Mouse (Mus musculus) ovary, postnatal 36 days (tissue): ENCODE measurements around the gene Timm8a2.

ENCODE experiments used
- DNase-seq: peaks from one replicate; pipeline ENCODE4 v3.0.0; 2022; ENCODE audit warnings: low spot score, mixed read lengths

The Timm8a2 gene

GRCm38 (mm10) chr14:122034451-122034850, at the start of gene Timm8a2:
Gene Timm8a2, plus strand, starts transcription at chr14:122034674.
- no peak for DNase-seq

DNA sequence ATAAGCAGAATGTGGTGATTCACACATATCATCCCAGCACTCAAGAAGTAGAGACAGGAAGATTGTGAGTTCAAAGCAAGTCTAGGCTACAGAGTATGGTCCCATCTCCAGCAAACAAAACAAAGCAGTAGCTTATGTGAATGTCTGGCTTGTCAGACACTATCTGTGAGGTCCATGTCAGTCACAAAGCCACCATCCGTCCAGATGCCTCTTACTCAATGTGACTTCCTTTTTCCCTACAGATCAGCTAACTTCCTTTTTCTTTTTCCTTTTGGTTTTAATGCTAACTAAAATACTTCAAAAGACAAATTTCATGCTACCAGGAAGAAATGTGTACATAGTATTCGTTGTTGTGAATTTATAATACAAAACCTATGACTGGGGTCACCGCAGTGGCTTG, 49.0 kb upstream of the Timm8a2 start:
- DNase-seq = no peak

- DNase-seq = no peak
Measured at GRCm38 (mm10) chr14:121986028-121986427, 48.4 kb upstream of the Timm8a2 start.

DNA sequence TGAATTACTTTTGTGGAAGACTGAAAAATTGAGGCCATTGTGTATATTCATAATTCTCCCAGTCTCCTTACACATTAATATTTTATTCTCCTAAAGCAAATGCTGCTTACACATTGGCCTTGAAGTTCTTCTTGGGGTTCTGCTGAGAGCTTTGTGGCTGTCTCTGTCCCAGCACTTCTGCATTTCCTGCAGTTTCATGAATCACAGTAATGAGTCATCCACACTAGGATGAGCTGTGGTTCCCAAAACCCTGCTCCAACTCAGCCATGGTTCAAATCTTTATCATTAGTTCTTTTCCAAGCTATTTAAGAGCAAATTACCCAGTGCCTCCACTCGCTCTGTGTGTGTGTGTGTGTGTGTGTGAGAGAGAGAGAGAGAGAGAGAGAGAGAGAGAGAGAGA, 47.2 kb upstream of the Timm8a2 start:
- DNase-seq = no peak

DNA sequence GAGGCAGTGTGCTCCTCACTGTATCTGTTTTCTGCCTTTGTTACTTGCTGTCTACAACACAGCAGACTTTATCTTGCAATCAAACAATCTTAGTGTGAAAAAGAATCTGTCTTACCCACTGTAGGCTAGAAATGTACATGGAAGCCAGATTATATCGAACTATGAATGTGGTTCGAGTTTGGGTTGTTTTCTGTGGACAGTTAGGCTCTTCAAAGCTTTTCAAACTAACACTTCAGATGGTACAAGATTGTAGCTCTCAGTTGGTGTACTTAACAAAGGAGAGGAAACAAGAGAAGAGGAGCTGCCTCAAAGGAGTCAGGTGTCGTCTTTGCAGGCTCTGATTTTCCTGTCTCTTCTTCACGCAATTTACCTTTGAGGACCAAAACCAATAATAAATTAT, 46.8 kb upstream of the Timm8a2 start:
- DNase-seq = no peak

- no peak for DNase-seq
Measured at GRCm38 (mm10) chr14:121989331-121989730, 45.1 kb upstream of the Timm8a2 start.

DNA sequence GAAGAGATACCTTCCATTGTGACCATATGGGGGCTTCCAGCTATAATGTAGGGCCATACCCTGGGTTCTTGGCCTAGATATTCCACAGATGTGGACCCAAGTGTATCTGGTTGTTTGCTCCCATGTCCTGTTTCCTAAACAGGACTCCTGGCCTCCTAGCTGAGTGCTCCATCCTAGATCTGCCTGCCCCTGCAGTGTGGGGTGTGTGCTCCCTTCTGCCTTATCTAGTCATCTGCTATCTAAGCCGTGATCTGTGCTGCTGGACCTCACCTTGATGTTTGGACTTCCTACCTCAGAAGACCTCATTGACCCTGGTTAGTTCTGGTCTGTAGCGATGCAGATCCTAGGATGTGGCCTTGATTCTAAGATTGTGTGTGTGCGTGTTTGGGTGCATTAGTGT, 44.6 kb upstream of the Timm8a2 start:
- DNase-seq = no peak

- no peak for DNase-seq
Measured at GRCm38 (mm10) chr14:121990897-121991296, 43.6 kb upstream of the Timm8a2 start.

- DNase-seq = no peak
Measured at GRCm38 (mm10) chr14:121991921-121992320, 42.6 kb upstream of the Timm8a2 start.

DNA sequence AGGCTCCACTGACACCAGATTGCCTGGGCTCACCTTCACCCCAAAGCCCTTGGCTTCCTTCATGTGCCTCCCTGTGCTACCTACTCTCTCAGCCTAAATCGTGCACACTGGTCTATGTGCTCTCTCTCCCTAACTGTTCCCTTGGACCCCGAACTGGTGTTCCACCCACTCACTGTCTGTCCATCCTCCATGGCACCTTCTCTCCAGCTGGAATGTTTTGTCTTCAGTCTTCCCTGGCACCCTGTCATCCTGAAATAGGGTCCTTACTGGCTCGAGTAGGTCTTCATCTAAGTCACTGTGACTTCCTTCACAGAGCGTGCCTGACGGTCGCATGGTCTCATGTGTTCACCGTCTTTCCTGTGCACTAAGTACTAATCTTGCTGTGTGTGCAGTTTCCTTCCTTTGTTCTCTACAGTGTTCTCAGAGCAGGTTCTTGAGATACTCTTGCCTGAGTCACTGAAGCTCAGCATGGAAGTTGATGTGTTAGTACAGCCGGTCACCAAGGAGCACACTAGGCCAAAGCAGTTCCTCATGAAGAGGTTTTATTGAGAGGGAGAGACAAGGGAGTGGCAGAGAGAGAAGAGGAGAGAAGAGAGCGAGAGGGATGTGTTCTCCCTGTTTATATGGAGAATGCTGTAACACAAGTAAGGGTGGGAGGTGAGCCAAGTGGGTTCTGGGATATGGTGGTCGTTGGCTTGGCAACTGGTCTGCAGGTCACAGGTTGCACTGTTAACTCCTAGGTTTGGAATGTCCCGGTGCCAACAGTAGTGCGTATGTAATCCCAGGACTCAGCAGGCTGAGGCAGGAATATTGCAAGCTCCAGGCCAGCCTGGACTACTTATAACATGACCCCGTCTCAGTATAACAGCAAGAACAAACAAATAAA, 41.8 kb upstream of the Timm8a2 start:
- no peak for DNase-seq

DNA sequence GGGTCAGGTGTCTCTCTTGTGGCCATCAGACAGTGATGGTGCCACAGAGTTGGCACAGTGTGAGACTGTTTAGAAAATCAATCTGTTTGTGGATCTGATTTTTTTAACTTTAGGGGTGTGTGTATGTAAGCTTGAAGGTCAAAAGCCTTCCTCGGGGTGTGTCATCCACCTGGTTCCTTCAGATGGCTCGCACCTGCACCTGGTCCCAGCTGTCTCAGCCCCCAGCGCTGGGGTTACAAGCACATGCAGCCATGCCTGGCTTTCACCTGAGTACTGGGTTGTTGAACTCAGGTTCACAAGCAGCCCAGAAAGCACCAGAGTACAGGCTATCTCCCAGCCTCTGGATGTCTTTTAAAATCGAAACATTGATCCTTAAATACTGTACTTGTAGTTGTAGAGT, 40.9 kb upstream of the Timm8a2 start:
- no peak for DNase-seq

GRCm38 (mm10) chr14:121994171-121994700, 40.2 kb upstream of the Timm8a2 start:
- DNase-seq = no peak

DNA sequence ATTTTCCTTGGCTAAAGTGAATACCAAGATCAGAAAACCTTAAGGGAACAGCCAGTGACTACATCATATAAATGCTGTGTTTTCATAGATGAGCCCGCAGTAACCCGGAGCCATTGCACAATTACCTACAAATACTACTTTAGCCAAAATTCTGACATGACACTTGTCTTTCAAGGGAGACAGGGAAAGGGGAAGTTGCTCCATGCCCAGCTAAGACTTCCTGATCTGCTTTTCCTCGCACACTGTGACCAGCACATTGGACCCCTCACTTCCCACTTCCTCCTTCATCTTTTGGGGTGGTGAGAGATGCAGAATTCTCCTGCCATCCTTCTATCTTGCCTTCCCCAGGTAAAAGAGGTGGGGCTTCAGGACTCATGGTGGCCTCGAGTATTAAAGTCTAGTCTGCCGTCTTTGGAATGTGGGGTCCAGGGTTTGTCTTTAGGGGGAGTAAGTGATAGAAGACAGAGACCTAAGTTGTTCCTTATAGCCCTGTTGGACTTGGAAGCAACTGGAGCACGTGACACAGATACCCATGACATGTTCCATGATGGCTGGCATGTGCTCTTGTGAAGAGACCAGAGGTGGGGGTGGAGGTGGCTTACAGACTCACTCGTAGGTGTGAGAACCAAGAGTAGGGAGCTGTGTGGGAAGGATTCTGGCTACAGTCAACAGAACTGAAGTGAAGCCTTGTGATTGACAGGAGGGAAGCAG, 39.5 kb upstream of the Timm8a2 start:
- no peak for DNase-seq

- no peak for DNase-seq
Measured at GRCm38 (mm10) chr14:121995557-121995870, 39.0 kb upstream of the Timm8a2 start.

DNA sequence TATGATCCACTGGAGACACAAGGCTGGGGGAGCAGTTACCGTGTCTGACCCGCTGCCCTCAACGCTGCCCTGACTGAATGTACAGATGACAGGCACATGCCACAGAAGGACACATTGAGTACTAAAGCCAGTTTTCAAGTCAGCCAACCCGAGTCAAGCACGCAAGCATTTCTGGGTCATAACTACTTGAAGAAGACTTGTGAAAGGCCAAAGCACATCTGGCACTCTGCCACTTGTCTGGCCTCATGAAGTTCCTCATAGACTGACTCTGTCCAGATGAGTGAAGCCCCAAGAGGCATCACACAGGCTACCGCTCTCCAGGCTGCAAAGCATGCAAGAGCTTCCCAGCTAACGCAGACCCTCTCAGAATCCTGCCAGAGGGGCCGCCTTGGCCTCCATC, 37.7 kb upstream of the Timm8a2 start:
- DNase-seq = no peak

- DNase-seq = no peak
Measured at GRCm38 (mm10) chr14:121999455-121999854, 35.0 kb upstream of the Timm8a2 start.

- DNase-seq = no peak
Measured at GRCm38 (mm10) chr14:122000346-122001105, 33.9 kb upstream of the Timm8a2 start.

DNA sequence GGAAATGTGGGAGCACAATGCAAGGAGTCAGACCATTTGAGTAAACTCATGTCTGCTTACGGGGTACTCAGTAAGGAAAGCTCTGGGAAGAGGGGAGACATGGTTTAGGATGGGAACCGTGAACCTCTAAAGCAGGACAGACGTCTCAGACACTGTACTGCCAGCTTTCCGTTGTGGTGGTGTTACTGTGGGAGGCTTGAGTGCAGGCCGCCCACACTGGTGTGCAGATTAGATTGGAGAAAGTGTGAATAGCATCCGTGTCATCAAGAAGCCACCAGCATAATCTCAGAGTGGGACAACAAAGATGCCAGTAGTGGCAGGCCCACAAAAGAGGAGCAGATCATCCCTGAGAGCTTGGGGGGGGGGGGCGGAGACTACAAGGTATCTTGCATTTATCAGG, 32.2 kb upstream of the Timm8a2 start:
- no peak for DNase-seq

DNA sequence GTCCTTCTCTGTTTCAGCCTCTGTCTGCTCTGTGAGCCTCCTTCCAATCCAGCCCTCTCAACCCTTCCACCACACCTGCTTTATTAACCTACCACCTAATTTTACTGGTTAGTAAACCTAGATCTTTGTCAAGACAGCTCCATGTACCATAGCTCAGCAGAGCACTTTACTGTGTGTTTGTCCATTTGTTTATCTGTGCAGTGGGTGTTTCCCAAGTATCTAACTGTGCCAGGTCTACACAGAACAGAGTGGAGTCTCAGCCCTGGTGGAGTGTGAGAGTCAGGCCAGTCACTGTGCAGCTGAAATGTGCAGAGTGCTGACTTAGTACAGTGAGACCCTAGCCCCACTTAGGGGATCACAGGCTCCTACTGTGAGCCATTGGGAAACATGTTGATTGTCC, 30.7 kb upstream of the Timm8a2 start:
- DNase-seq = no peak

GRCm38 (mm10) chr14:122008261-122008660, 26.2 kb upstream of the Timm8a2 start:
- no peak for DNase-seq

DNA sequence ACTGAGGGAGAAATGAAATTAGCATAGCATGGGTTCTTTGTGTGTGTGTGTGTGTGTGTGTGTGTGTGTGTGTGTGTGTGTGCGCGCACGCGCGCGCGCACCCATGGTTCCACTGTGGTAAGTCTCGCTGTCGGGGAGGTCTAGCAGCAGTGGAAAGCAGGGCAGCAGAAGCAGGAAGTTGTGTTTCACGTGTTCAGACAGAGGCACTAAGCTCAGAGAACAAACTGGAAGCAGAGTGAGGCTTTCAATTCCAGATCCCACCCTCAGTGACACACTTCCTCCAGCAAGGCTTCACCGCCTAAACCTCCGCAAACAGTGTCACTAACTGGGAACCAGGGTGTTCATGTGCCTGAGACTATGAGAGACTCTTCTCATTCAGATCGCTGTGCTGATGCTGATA, 25.0 kb upstream of the Timm8a2 start:
- no peak for DNase-seq

DNA sequence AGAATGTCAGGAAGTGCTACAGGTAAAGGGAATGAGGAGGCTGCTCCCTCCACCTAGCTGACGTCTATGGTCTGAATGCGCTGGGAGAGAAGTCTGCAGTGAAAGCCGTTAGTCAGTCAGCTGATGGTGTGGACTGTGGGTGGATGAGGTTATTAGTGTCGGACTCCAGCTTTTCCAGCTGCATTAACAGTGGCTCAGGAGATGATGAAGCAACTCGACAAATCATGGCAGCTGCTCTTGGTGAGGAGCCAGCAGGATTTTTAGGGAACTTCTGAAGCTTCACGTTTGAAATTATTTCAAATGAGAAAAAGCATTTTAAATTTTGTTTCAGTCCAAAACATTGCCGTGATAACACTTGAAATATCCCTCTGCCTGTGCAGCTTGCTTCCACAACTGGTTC, 24.2 kb upstream of the Timm8a2 start:
- DNase-seq = no peak

DNA sequence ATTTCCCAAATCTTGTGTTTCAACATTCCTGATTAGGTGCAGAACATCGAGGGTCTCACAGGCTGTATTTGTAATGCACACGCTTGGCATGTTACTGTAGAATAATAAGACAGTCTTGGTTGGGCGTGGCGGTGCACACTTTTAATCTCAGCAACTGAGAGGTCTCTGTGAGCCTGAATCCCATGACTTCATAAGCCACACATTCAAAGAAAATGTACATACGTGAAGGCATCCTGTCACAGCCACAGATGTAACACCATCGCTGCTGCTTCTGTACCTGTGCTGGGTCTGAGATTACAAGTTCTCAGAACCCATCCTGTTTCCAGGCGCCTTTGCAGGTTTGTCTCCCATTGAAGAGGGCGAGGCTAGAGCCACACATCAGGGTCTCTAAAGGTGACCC, 22.7 kb upstream of the Timm8a2 start:
- no peak for DNase-seq
